Mouse (Mus musculus) spleen, adult 2 months (tissue): ENCODE data around the gene Grik5.

ENCODE experiments used
- CTCF ChIP-seq: fragments of 200-500 bp; IDR thresholded peaks from 2 replicates; pipeline ENCODE4 v1.5.1; 2011; ENCODE audit warnings: mild to moderate bottlenecking, inconsistent platforms; ENCODE audit not compliant: insufficient read depth, insufficient read length, insufficient replicate concordance; ENCODE audit errors: extremely low read depth
- POLR2A ChIP-seq: fragments of 200-500 bp; IDR thresholded peaks from 2 replicates; pipeline ENCODE4 v1.6.1; 2011; ENCODE audit warnings: low read depth, low read length, inconsistent platforms

DNA sequence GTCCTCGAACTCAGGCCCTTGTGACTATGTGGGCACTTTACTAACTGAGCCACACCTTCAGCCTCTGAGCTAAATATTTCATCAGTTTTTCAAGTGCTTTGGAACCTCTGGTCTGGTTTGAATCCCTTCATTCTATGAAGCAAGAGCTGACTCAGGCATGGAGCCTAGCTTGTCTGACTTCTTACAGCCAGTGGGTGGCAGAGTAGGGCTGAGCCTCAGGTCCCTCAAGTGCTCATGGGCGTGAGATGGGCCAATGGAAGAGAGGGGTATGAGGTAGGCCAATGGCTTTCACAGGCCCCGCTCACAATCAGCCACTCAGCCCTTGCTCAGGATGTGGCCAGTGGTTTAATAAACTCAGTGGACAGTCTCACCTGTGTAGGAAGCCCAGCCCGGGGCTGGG, 27.4 kb upstream of the Grik5 start:
- TF ChIP-seq CTCF = no peak
- no peak for TF ChIP-seq POLR2A
